Mouse (Mus musculus) MEL (cell line): Measurements from ENCODE around the gene Zfp106.

Experiments
- BHLHE40 ChIP-seq: IDR thresholded peaks from 2 replicates; pipeline ENCODE4 v1.6.1; 2012; ENCODE audit warnings: low read depth, mild to moderate bottlenecking, inconsistent platforms, low read length, improper control_type of control experiment, borderline replicate concordance
- CTCF ChIP-seq, 3 experiments: IDR thresholded peaks in 2 of 3; conservative IDR thresholded peaks in 1 of 3; 2 replicates each; pipeline ENCODE4 v1.5.1; 2011 to 2012; ENCODE audit warnings: low read length in 3 of 3, low read depth in 2 of 3, mild to moderate bottlenecking in 2 of 3, improper control_type of control experiment in 1 of 3, inconsistent platforms in 1 of 3, mixed read lengths in 1 of 3, moderate library complexity in 1 of 3; ENCODE audit not compliant: control insufficient read depth in 1 of 3, insufficient read depth in 1 of 3, poor library complexity in 1 of 3, severe bottlenecking in 1 of 3
- EP300 ChIP-seq, 2 experiments: IDR thresholded peaks; 2 replicates each; pipeline ENCODE4 v1.6.1; 2011; ENCODE audit warnings: improper control_type of control experiment in 2 of 2, low read length in 2 of 2, low read depth in 1 of 2, mild to moderate bottlenecking in 1 of 2
- GABPA ChIP-seq: IDR thresholded peaks from 2 replicates; pipeline ENCODE4 v1.6.1; 2012; ENCODE audit warnings: low read depth, mild to moderate bottlenecking, inconsistent platforms, low read length, improper control_type of control experiment, moderate library complexity
- JUND ChIP-seq: IDR thresholded peaks from 2 replicates; pipeline ENCODE4 v1.6.1; 2011; ENCODE audit warnings: low read depth, mild to moderate bottlenecking, improper control_type of control experiment, low read length
- MAX ChIP-seq: IDR thresholded peaks from 2 replicates; pipeline ENCODE4 v1.6.1; 2011; ENCODE audit warnings: low read length, improper control_type of control experiment
- POLR2A ChIP-seq, 2 experiments: IDR thresholded peaks; 2 replicates each; pipeline ENCODE4 v1.6.1; 2011 to 2012; ENCODE audit warnings: low read length in 2 of 2, mild to moderate bottlenecking in 2 of 2, control low read depth in 1 of 2, improper control_type of control experiment in 1 of 2, low read depth in 1 of 2, moderate library complexity in 1 of 2; ENCODE audit not compliant: control insufficient read depth in 1 of 2, insufficient read depth in 1 of 2, poor library complexity in 1 of 2
- POLR2AphosphoS5 ChIP-seq: IDR thresholded peaks from 2 replicates; pipeline ENCODE4 v1.6.1; 2012; ENCODE audit warnings: low read depth, borderline replicate concordance, mild to moderate bottlenecking, inconsistent platforms, low read length, moderate library complexity, mixed read lengths
- RAD21 ChIP-seq: IDR thresholded peaks from 2 replicates; pipeline ENCODE4 v1.6.1; 2011; ENCODE audit warnings: mild to moderate bottlenecking, low read depth, low read length, improper control_type of control experiment
- SMC3 ChIP-seq: IDR thresholded peaks from 2 replicates; pipeline ENCODE4 v1.6.1; 2011; ENCODE audit warnings: low read depth, low read length, improper control_type of control experiment
- TCF12 ChIP-seq: IDR thresholded peaks from 2 replicates; pipeline ENCODE4 v1.6.1; 2014; ENCODE audit warnings: low read depth, mild to moderate bottlenecking, inconsistent platforms, low read length, improper control_type of control experiment, moderate library complexity
- ZNF384 ChIP-seq: IDR thresholded peaks from 2 replicates; pipeline ENCODE4 v1.6.1; 2012; ENCODE audit warnings: low read depth, mild to moderate bottlenecking, inconsistent platforms, low read length, improper control_type of control experiment

DNA sequence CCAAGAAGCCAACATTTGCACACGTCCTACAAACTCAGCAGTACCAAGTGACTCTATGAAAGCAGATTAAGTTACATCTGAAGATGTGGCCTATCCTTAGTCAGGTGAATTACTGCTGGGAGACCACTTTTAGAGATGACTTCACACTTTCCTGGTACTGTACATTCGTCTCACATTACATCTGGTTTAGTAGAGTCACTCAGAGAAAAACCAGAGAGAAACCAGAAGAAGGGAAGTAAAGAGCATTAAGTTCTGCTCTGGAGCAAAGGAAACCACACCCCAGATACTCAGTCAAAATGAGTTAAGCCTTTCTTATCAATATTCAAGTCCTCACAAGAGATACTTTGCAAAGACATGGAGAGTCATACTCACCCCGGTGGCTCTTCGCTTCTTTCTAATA lies 32.4 kb downstream of the Zfp106 start:
- TF ChIP-seq CTCF (IDR thresholded peaks at IDR 0.05 in 2 of 3, conservative IDR thresholded peaks at IDR 0.05 in 1 of 3; ENCODE audit: control insufficient read depth in 1 of 3, insufficient read depth in 1 of 3, low read depth in 2 of 3, low read length in 3 of 3, poor library complexity in 1 of 3, severe bottlenecking in 1 of 3) (no peak), TCF12 (no peak), ZNF384 (no peak), SMC3 (no peak), POLR2AphosphoS5 (no peak), MAX (no peak), JUND (no peak), BHLHE40 (no peak), POLR2A (IDR thresholded peaks at IDR 0.05; ENCODE audit: control insufficient read depth in 1 of 2, insufficient read depth in 1 of 2, low read depth in 1 of 2, low read length in 2 of 2, poor library complexity in 1 of 2) (no peak), EP300 (IDR thresholded peaks at IDR 0.05; ENCODE audit: low read depth in 1 of 2, low read length in 2 of 2) (peak in 1 of 2 experiments; percentile 76; a peak in 3 of 4 replicates), GABPA (no peak), RAD21 (no peak)
